Mouse (Mus musculus) large intestine, adult 2 months (tissue): ENCODE results near the gene Zbtb9. TPM values are rescaled to one million over a fixed set of nuclear protein-coding genes. Genes with fewer than 3 reads are reported as not detected.
"Not testable (repeated sequence)": the region's sequence is repeated elsewhere in the genome, so short reads cannot be mapped to it uniquely, and the experiment has no call there.

Experiments used
- DNase-seq: peaks from one replicate; pipeline ENCODE4 v3.0.0-alpha.2; 2012; ENCODE audit warnings: low read depth, low spot score
- WGBS: fragments of 180-500 bp; shearing (Covaris S2); methylation state at CpG from one replicate; pipeline ENCODE4 v1.1.7; 2018; 5-methylcytosine and 5-hydroxymethylcytosine counted together
- polyA plus RNA-seq: library from polyadenylated mRNA; depleted of rRNA; stranded (reverse); fragments of >200 nt; gene quantifications from 2 replicates; pipeline ENCODE4 v1.2.3, GENCODE M21; 2012

Zbtb9 gene
- polyA plus RNA-seq, 1 experiment: 8.3 TPM

GRCm38 (mm10) chr17:26969257-26969656 lies 3.7 kb upstream of the Zbtb9 start:
- no peak for DNase-seq
- 87% methylated on average over 6 of the region's 6 CpGs for WGBS

- WGBS: 76% methylated on average over 11 of the region's 12 CpGs
- no peak for DNase-seq
Observed at GRCm38 (mm10) chr17:26970221-26970620, 2.7 kb upstream of the Zbtb9 start.

- WGBS: 68% methylated on average over 8 of the region's 8 CpGs
- DNase-seq: no peak
Observed at GRCm38 (mm10) chr17:26971247-26971905, 1.6 kb upstream of the Zbtb9 start.

GRCm38 (mm10) chr17:26972107-26972506 lies 860 bp upstream of the Zbtb9 start:
- 2% methylated on average over 3 of the region's 3 CpGs for WGBS

GRCm38 (mm10) chr17:26974547-26974946 lies 1.6 kb downstream of the Zbtb9 start:
- WGBS: 88% methylated on average over 15 of the region's 15 CpGs
- DNase-seq: no peak

More at GRCm38 (mm10) chr17:26972107-26972506, 860 bp upstream of the Zbtb9 start:
- no peak for DNase-seq

GRCm38 (mm10) chr17:26975415-26975814 lies 2.4 kb downstream of the Zbtb9 start:
- DNase-seq: no peak

- not testable (repeated sequence) for DNase-seq
Observed at GRCm38 (mm10) chr17:26977354-26977753, 4.4 kb downstream of the Zbtb9 start.

GRCm38 (mm10) chr17:26979426-26979825 lies 6.5 kb downstream of the Zbtb9 start:
- DNase-seq: no peak
- 57% methylated on average over 2 of the region's 2 CpGs for WGBS

More at GRCm38 (mm10) chr17:26977354-26977753, 4.4 kb downstream of the Zbtb9 start:
- 91% methylated on average over 6 of the region's 6 CpGs for WGBS

- no peak for DNase-seq
- 55% methylated on average over 2 of the region's 2 CpGs for WGBS
Observed at GRCm38 (mm10) chr17:26981050-26981449, 8.1 kb downstream of the Zbtb9 start.

- DNase-seq: no peak
- WGBS: 84% methylated on average over 4 of the region's 4 CpGs
Observed at GRCm38 (mm10) chr17:26983382-26983781, 10.4 kb downstream of the Zbtb9 start.

GRCm38 (mm10) chr17:26985503-26986179 lies 12.7 kb downstream of the Zbtb9 start:
- DNase-seq: no peak
- WGBS: 59% methylated on average over 10 of the region's 10 CpGs

- DNase-seq: no peak
Observed at GRCm38 (mm10) chr17:26990521-26990920, 17.6 kb downstream of the Zbtb9 start.

GRCm38 (mm10) chr17:26994410-26994809 lies 21.4 kb downstream of the Zbtb9 start:
- 50% methylated on average over 14 of the region's 14 CpGs for WGBS
- DNase-seq: no peak

GRCm38 (mm10) chr17:26995006-26995405 lies 22.0 kb downstream of the Zbtb9 start:
- 82% methylated on average over 6 of the region's 6 CpGs for WGBS

GRCm38 (mm10) chr17:26995562-26995961 lies 22.6 kb downstream of the Zbtb9 start:
- WGBS: 68% methylated on average over 8 of the region's 8 CpGs
- DNase-seq: no peak

More at GRCm38 (mm10) chr17:26995006-26995405, 22.0 kb downstream of the Zbtb9 start:
- no peak for DNase-seq

- no peak for DNase-seq
- 60% methylated on average over 4 of the region's 4 CpGs for whole genome bisulfite sequencing
Observed at GRCm38 (mm10) chr17:26997661-26998060, 24.7 kb downstream of the Zbtb9 start.

- no peak for DNase-seq
- WGBS: 75% methylated on average over 15 of the region's 15 CpGs
Observed at GRCm38 (mm10) chr17:26998283-26998682, 25.3 kb downstream of the Zbtb9 start.

GRCm38 (mm10) chr17:26999996-27000395 lies 27.0 kb downstream of the Zbtb9 start:
- DNase-seq: no peak
- 59% methylated on average over 12 of the region's 12 CpGs for whole genome bisulfite sequencing

- 77% methylated on average over 7 of the region's 7 CpGs for WGBS
- no peak for DNase-seq
Observed at GRCm38 (mm10) chr17:27001151-27001550, 28.2 kb downstream of the Zbtb9 start.

- 54% methylated on average over 6 of the region's 6 CpGs for WGBS
- DNase-seq: no peak
Observed at GRCm38 (mm10) chr17:27001889-27002288, 28.9 kb downstream of the Zbtb9 start.

- 54% methylated on average over 9 of the region's 9 CpGs for WGBS
- DNase-seq: no peak
Observed at GRCm38 (mm10) chr17:27004431-27004830, 31.5 kb downstream of the Zbtb9 start.
